Mouse (Mus musculus): ENCODE data around the gene Ankrd50.

- no peak for TF ChIP-seq CTCF (conservative IDR thresholded peaks at IDR 0.05; ENCODE audit: low read length)
- no peak for TF ChIP-seq NANOG (IDR thresholded peaks at IDR 0.05; ENCODE audit: borderline replicate concordance, low read length)
- TF ChIP-seq POU5F1 (IDR thresholded peaks at IDR 0.05; ENCODE audit: borderline replicate concordance, low read length), result no peak
Measured at GRCm38 (mm10) chr3:38501316-38501715, 16.7 kb upstream of the Ankrd50 start.

Measured in E14TG2a.4 (cell line).